Mouse (Mus musculus): ENCODE measurements around the gene Prl8a8.

The Prl8a8 gene

DNA sequence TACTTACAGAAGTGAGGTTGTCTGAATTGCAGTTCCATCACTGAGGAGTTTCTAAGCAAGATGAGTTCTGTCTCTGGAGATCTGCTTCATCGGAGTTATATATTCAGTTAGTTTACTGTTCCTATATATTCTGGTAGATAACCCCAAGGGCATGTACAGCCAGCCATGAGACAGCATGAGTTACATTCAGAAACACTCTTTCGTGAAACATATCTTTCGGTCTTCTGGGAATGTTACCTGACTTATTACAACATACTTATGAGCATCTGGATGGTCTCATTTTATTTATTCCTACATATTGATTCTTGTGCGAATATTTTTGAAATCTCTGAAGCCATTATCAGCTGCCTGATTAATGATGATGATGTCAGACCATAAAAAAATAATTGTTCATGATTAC lies at the start of gene Prl8a8:
Gene Prl8a8, minus strand, starts transcription at position 101 of the 400 bp plus-strand sequence.
- no peak for DNase-seq (ENCODE audit: inconsistent ontology term)

- peak; percentile 61 for DNase-seq (ENCODE audit: inconsistent ontology term)
Observed at GRCm38 (mm10) chr13:27553336-27553735, 40.3 kb upstream of the Prl8a8 start.

DNA sequence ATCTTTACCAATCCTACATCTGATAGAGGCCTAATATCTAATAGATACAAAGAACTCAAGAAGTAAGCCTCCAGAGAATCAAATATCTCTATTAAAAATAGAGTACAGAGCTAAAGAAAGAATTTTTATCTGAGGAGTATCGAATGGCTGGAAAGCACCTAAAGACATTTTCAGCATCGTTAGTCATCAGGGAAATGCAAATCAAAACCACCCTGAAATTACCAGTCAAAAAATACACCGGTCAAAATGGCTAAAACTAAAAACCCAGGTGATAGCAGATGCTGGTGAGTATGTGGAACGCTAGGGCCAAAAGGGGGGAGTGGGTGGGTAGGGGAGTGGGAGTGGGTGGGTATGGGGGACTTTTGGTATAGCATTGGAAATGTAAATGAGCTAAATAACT lies 10.1 kb upstream of the Prl8a8 start:
- no peak for DNase-seq (ENCODE audit: inconsistent ontology term)

GRCm38 (mm10) chr13:27507645-27508044 lies 5.4 kb downstream of the Prl8a8 start:
- DNase-seq (ENCODE audit: inconsistent ontology term), result peak; percentile 35
